Mouse (Mus musculus): Measurements from ENCODE around the gene Ranbp10.

DNA sequence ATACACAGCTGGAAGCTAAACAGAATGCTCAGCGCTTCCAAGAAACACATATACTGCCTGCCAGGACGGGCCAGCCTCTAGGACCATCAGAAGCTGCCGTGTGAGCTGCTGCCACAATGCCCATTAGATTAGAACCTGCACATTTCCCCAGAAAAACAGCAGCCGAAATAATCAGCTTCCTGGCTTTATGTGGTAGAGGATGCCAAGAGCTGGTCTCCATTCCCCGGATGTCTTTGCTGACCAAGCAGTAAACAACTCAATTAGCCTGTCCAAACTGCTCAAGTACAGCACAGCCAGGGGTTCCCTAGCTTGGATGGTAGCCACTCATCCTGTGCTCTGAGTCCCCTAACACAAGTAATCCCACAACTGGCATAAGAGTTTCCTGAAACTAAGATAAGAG is 19.4 kb downstream of the Ranbp10 start:
- TF ChIP-seq CTCF (IDR thresholded peaks at IDR 0.05; ENCODE audit: insufficient read depth, low read length), result no peak
- TF ChIP-seq POLR2A (IDR thresholded peaks at IDR 0.05; ENCODE audit: borderline replicate concordance, extremely low read depth, low read depth, low read length), result no peak

Measured in lung, adult 2 months (tissue).